Mouse (Mus musculus) CH12.LX (cell line): ENCODE results near the gene Htr6.

ENCODE experiments used
- BHLHE40 ChIP-seq: IDR thresholded peaks from 2 replicates; pipeline ENCODE4 v1.6.1; 2011; ENCODE audit warnings: mild to moderate bottlenecking, low read depth, low read length, improper control_type of control experiment
- CTCF ChIP-seq, 2 experiments: IDR thresholded peaks in 1 of 2; conservative IDR thresholded peaks in 1 of 2; 2 replicates each; pipeline ENCODE4 v1.5.1; 2011 to 2012; ENCODE audit warnings: low read depth in 2 of 2, low read length in 2 of 2, improper control_type of control experiment in 1 of 2, inconsistent platforms in 1 of 2, mild to moderate bottlenecking in 1 of 2, moderate library complexity in 1 of 2
- EP300 ChIP-seq: IDR thresholded peaks from 2 replicates; pipeline ENCODE4 v1.6.1; 2011; ENCODE audit warnings: low read length, improper control_type of control experiment
- GABPA ChIP-seq: IDR thresholded peaks from 2 replicates; pipeline ENCODE4 v1.6.1; 2012; ENCODE audit warnings: low read depth, low read length, improper control_type of control experiment, inconsistent platforms; ENCODE audit not compliant: insufficient replicate concordance
- JUN ChIP-seq: IDR thresholded peaks from 2 replicates; pipeline ENCODE4 v1.6.1; 2011; ENCODE audit warnings: low read depth, mild to moderate bottlenecking, low read length, improper control_type of control experiment, moderate library complexity; ENCODE audit not compliant: insufficient read depth
- KAT2A ChIP-seq: IDR thresholded peaks from 2 replicates; pipeline ENCODE4 v1.6.1; 2012; ENCODE audit warnings: low read length, improper control_type of control experiment, inconsistent platforms; ENCODE audit not compliant: insufficient replicate concordance
- MAX ChIP-seq: IDR thresholded peaks from 2 replicates; pipeline ENCODE4 v1.6.1; 2011; ENCODE audit warnings: low read length, improper control_type of control experiment
- RCOR1 ChIP-seq: conservative IDR thresholded peaks from 2 replicates; pipeline ENCODE4 v1.6.1; 2012; ENCODE audit warnings: low read depth, mild to moderate bottlenecking, inconsistent platforms, low read length, improper control_type of control experiment
- UBTF ChIP-seq: IDR thresholded peaks from 2 replicates; pipeline ENCODE4 v1.6.1; 2012; ENCODE audit warnings: low read depth, mild to moderate bottlenecking, inconsistent platforms, low read length, improper control_type of control experiment, moderate library complexity
- ZC3H11A ChIP-seq: IDR thresholded peaks from 2 replicates; pipeline ENCODE4 v1.6.1; 2012; ENCODE audit warnings: low read depth, mild to moderate bottlenecking, inconsistent platforms, low read length, improper control_type of control experiment

GRCm38 (mm10) chr4:139120998-139121397 lies 45.6 kb upstream of the Htr6 start:
- TF ChIP-seq UBTF (no peak), BHLHE40 (no peak), CTCF (conservative IDR thresholded peaks at IDR 0.05 in 1 of 2, IDR thresholded peaks at IDR 0.05 in 1 of 2; ENCODE audit: low read depth in 2 of 2, low read length in 2 of 2) (no peak), GABPA (no peak), RCOR1 (no peak), KAT2A (no peak), ZC3H11A (no peak), MAX (no peak), EP300 (no peak), JUN (no peak)
